Mouse (Mus musculus) forebrain, embryonic 15.5 days (tissue): Measurements from ENCODE around the gene Larp4b. TPM values are rescaled to one million over a fixed set of nuclear protein-coding genes. Genes with fewer than 3 reads are reported as not detected.

ENCODE experiments used
- ATAC-seq: fragments of 200-750 bp; cut with Nextera tagmentation; replicated peaks from 2 replicates; pipeline ENCODE4 v1.8.0; 2017; ENCODE audit warnings: mild to moderate bottlenecking, moderate TSS enrichment, moderate library complexity
- H3K27ac ChIP-seq: fragments of 300-500 bp; sonication (generic); replicated peaks from 2 replicates; pipeline ENCODE4 v1.5.1; 2015; ENCODE audit warnings: mild to moderate bottlenecking, inconsistent platforms
- H3K27me3 ChIP-seq: fragments of 300-500 bp; sonication (generic); 2 replicates; pipeline ENCODE4 v1.6.1; 2015; ENCODE audit warnings: inconsistent platforms
- H3K36me3 ChIP-seq: fragments of 300-500 bp; sonication (generic); 2 replicates; pipeline ENCODE4 v1.6.1; 2015; ENCODE audit warnings: mild to moderate bottlenecking, inconsistent platforms
- H3K4me1 ChIP-seq: fragments of 300-500 bp; sonication (generic); 2 replicates; pipeline ENCODE4 v1.6.1; 2015; ENCODE audit warnings: inconsistent platforms
- H3K4me2 ChIP-seq: fragments of 300-500 bp; sonication (generic); replicated peaks from 2 replicates; pipeline ENCODE4 v1.6.1; 2015; ENCODE audit warnings: mild to moderate bottlenecking, inconsistent platforms
- H3K4me3 ChIP-seq: fragments of 300-500 bp; sonication (generic); 2 replicates; pipeline ENCODE4 v1.5.1; 2015; ENCODE audit warnings: mild to moderate bottlenecking, inconsistent platforms
- H3K9ac ChIP-seq: fragments of 300-500 bp; sonication (generic); replicated peaks from 2 replicates; pipeline ENCODE4 v1.6.1; 2015; ENCODE audit warnings: mild to moderate bottlenecking, inconsistent platforms
- H3K9me3 ChIP-seq: fragments of 300-500 bp; sonication (generic); 2 replicates; pipeline ENCODE4 v1.6.1; 2016; ENCODE audit warnings: inconsistent platforms
- WGBS: fragments of 180-500 bp; shearing (Covaris S2); methylation state at CpG from one replicate; pipeline ENCODE4 v1.1.7; 2015; ENCODE audit warnings: mixed read lengths; 5-methylcytosine and 5-hydroxymethylcytosine counted together
- polyA plus RNA-seq: library from polyadenylated mRNA; unstranded; fragments of >200 nt; fragmentation: Nextera tagmentation; extraction: Ambion mirVana; gene quantifications from 2 replicates; pipeline ENCODE4 v1.2.1, GENCODE M21; 2015

Gene Larp4b
- polyA plus RNA-seq, 1 experiment from 2014 or later, result 39.3 TPM

DNA sequence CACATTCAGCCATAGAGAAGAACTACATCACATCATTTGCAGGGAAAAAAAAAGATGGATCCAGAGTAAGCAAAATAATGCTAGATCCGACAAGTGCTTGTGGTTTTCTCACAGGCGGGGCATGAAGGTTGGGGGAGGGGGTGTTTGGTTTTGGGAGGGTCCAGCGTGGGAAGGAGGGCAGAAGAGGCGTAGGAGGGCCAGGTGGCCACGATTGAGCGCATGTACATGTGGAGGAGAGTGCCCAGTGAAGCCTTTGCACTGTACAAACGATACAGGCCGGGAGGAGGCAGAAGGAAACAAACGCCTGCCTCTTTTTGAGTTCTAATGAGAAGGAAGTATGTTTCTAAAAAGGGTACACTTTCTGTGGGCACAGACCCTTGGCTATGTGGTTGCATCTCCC lies 60.1 kb downstream of the Larp4b start:
- Histone ChIP-seq H3K4me3 (no peak overlapping the region), H3K27me3 (no peaks in the 10 kb centered on the region), H3K27ac (no peak overlapping the region), H3K36me3 (peaks cover 52% of the 10 kb centered on the region), H3K4me2 (no peak overlapping the region), H3K9me3 (no peaks in the 10 kb centered on the region), H3K9ac (no peak overlapping the region), H3K4me1 (peaks cover 2% of the 10 kb centered on the region; the same call in 1 of the 2 replicates)
- no peak for ATAC-seq
- WGBS, result 90% methylated on average over 9 of the region's 9 CpGs

DNA sequence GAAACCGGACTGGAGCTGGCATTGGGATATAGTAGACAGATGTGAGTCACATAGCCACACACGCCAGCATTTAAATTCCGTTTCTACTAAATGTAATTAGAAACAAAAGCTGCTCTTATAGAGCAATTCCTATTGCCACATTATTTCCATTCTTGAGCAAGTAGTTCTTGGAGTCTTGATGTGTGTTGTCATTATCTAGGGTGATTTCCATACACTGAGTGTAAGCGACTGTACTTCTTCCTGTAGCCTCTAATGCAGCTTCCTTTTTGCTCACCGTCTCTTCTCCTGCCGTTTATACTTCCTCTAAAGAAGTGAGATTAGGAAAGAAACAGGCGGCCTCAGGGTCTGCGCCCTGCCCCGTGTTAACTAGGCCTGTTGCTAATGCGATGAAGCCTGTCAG lies 65.6 kb downstream of the Larp4b start:
- Histone ChIP-seq H3K36me3 (peaks cover 47% of the 10 kb centered on the region), H3K4me2 (no peak overlapping the region), H3K4me3 (no peak overlapping the region), H3K4me1 (no peaks in the 10 kb centered on the region), H3K9me3 (no peaks in the 10 kb centered on the region), H3K9ac (no peak overlapping the region), H3K27ac (no peak overlapping the region), H3K27me3 (no peaks in the 10 kb centered on the region)
- 90% methylated on average over 10 of the region's 10 CpGs for WGBS
- ATAC-seq, result no peak

DNA sequence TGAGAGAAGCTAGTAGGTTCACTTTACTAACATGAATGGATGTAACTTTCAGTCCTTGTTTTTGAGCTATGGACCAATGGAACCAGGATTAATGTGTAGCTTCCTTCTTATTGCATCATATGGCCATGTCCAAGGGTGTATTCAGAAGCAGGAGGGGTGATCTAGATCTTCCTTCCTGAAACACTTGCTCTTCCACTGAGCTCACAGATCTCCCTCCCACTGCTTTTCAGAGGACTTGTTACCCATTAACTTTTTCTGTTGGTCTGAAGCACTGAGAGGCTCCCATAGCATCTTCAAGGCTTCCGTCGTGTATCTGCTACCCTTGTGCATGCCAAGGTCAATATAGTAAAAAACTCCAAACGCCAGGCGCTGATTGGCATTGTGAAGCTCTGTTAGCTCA lies 69.2 kb downstream of the Larp4b start:
- Histone ChIP-seq H3K4me2 (no peak overlapping the region), H3K9me3 (no peaks in the 10 kb centered on the region), H3K27me3 (no peaks in the 10 kb centered on the region), H3K4me1 (no peaks in the 10 kb centered on the region), H3K36me3 (peaks cover 64% of the 10 kb centered on the region), H3K4me3 (no peak overlapping the region), H3K27ac (no peak overlapping the region), H3K9ac (no peak overlapping the region)
- ATAC-seq, result no peak
- WGBS, result 96% methylated on average over 4 of the region's 4 CpGs

DNA sequence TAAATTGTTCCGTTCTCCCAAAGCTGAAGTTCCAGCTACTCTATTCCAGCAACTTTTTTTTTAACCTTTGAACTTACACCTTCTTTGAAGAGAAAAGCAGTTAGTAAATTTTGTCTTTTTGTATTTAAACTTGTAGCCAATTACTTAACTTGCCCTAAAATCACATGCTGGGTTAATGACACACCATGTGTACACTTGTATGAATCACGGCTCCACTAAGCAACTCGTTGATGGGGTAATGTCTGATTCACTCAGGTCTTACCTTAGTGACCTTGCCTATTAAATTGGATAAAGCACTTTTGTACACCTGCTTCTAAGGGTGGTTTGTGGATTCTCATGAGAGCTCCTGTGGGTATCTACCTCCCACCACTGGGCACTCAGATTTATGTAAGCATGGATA lies 74.2 kb downstream of the Larp4b start:
- Histone ChIP-seq H3K4me1 (no peaks in the 10 kb centered on the region), H3K27ac (no peak overlapping the region), H3K36me3 (peaks cover 68% of the 10 kb centered on the region), H3K4me2 (no peak overlapping the region), H3K4me3 (no peak overlapping the region), H3K27me3 (no peaks in the 10 kb centered on the region), H3K9ac (no peak overlapping the region), H3K9me3 (no peaks in the 10 kb centered on the region)
- WGBS, result 86% methylated on average over 3 of the region's 3 CpGs
- ATAC-seq, result no peak

DNA sequence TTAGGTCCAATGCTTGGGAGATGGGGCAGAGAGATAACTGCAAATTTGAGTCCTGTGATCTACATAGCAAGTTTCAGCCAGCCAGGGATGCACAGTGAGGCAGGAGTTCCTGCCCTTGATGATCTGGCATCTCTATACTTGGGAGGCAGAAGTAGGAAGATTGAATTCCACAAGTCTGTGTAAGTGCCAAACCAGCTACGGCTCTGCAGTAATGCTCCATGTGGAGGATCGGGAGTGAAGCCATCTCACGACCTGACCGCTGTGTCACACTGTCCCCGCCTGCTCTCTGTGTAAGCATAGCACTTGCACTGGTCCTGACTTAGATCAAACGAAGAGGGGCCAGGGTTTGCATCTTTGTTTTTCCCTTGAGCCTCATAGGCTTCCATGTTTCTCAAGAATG lies 75.9 kb downstream of the Larp4b start:
- Histone ChIP-seq H3K36me3 (peaks cover 69% of the 10 kb centered on the region), H3K9me3 (no peaks in the 10 kb centered on the region), H3K27me3 (no peaks in the 10 kb centered on the region), H3K4me3 (no peak overlapping the region), H3K9ac (no peak overlapping the region), H3K27ac (no peak overlapping the region), H3K4me2 (no peak overlapping the region), H3K4me1 (no peaks in the 10 kb centered on the region)
- 87% methylated on average over 6 of the region's 6 CpGs for WGBS
- no peak for ATAC-seq

DNA sequence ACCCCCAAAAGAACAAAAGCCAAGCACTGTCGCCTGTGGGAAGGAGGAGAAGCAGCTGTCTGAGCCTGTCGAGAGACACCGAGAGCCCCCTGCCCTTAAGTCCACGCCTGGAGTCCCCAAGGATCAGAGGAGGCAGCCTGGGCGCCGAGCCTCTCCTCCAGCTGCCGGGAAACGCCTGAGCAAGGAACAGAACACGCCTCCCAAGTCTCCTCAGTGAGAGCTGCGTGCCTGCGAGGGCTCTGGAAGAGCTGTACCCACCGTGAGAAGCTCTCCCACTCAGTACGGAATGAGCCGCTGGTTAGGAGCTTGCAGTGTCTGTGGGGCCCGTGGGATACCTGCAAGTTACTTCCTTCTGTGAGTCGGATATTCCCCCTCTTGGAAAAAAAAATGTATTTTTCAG lies 77.0 kb downstream of the Larp4b start:
- H3K9me3 ChIP-seq, result no peaks in the 10 kb centered on the region
- no peak overlapping the region for H3K4me3 ChIP-seq
- H3K36me3 ChIP-seq, result peaks cover 60% of the 10 kb centered on the region
- H3K4me2 ChIP-seq, result no peak overlapping the region
- 95% methylated on average over 16 of the region's 16 CpGs for WGBS
- no peak for ATAC-seq
- H3K9ac ChIP-seq, result no peak overlapping the region
- H3K4me1 ChIP-seq, result no peaks in the 10 kb centered on the region
- H3K27ac ChIP-seq, result no peak overlapping the region
- no peaks in the 10 kb centered on the region for H3K27me3 ChIP-seq

DNA sequence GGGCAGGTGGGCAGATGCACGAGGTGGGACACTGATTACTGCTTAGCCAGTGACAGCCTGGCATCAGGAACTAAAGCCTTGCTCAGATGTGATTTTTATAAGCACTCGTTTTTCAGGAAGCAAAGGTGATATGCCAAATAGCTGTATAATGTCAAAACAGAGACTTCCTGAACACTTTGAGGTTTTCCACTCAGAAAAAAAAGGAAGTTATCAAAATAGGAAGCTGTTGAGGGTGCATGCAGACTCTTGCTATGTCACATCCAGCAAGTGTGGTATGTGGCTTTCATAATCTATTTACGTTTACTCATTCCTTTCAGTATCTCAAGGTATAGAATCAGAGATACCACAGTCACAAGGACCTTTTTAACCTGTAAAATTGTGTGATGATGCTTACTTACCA lies 79.7 kb downstream of the Larp4b start:
- H3K4me3 ChIP-seq, result no peak overlapping the region
- no peak for ATAC-seq
- peaks cover 36% of the 10 kb centered on the region for H3K36me3 ChIP-seq
- no peaks in the 10 kb centered on the region for H3K27me3 ChIP-seq
- no peaks in the 10 kb centered on the region for H3K4me1 ChIP-seq
- H3K9me3 ChIP-seq, result no peaks in the 10 kb centered on the region
- H3K9ac ChIP-seq, result no peak overlapping the region
- no peak overlapping the region for H3K27ac ChIP-seq
- H3K4me2 ChIP-seq, result no peak overlapping the region
- 85% methylated on average over 3 of the region's 3 CpGs for WGBS

DNA sequence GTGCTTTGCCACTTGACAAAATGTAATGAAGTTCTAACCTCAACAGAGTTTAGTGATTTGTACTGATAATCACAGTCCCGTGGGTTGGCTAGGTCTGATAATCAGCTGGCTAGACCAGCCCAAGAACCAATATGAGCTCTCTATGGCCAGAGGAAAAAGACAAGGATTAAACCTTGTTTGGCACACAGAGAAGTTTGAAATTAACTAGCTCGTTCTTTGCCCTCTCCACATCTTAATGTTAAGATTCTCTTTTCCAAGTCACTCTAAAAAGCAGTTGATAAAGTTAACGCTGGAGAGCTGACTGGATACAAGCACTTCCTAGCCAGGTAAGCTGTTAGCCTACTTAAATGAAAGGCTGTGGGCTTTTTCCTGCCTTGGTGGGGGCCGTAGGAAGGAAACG lies 81.5 kb downstream of the Larp4b start:
- H3K4me2 ChIP-seq, result no peak overlapping the region
- peaks cover 20% of the 10 kb centered on the region for H3K36me3 ChIP-seq
- H3K4me3 ChIP-seq, result no peak overlapping the region
- H3K27me3 ChIP-seq, result no peaks in the 10 kb centered on the region
- WGBS, result 95% methylated on average over 5 of the region's 5 CpGs
- no peak overlapping the region for H3K9ac ChIP-seq
- ATAC-seq, result no peak
- no peaks in the 10 kb centered on the region for H3K9me3 ChIP-seq
- H3K27ac ChIP-seq, result no peak overlapping the region
- H3K4me1 ChIP-seq, result no peaks in the 10 kb centered on the region

DNA sequence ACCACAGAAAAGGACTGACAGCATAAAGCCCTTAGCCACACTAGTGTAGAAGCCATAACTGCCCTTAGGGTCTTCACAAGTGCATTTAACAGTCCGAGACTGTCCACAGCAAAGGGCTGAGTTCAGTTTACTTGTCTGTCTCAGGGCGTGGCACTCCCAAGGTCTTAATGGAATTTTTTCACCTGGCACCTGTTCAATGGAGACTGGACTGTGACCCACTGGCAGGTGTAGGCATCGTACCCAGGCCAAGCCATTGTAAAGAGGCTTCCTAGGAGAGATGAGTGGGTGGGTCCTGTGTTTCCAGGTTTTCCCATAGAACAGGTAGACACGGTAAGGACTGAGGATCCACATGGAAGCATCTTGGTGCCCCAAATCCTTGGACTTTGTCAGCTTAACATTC lies 84.6 kb downstream of the Larp4b start:
- Histone ChIP-seq H3K27ac (no peak overlapping the region), H3K27me3 (no peaks in the 10 kb centered on the region), H3K4me3 (no peak overlapping the region), H3K9me3 (no peaks in the 10 kb centered on the region), H3K4me1 (no peaks in the 10 kb centered on the region), H3K4me2 (no peak overlapping the region), H3K36me3 (0 out of 2 replicates have a peak, but pooled peaks cover 2% of the 10 kb centered on the region), H3K9ac (no peak overlapping the region)
- WGBS, result 96% methylated on average over 4 of the region's 4 CpGs
- no peak for ATAC-seq

DNA sequence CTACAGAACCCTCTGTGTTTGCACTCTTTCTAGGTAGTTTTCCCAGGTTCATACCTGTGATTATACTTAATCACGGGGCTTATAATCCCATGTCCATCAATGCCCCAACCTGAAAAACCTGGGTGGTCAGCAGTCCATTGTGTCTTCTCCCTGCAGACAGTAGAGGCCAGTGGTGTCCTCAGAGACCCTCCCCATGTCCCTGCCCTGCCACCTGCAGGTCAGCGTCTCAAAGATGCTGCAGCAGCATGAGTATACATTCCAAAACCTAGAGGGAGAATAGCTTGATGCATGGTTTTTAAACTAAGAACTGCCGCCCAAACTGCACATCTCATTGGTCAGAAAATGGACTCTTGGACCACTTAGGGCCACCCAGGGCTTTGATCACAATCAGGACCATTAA lies 85.0 kb downstream of the Larp4b start:
- Histone ChIP-seq H3K9me3 (no peaks in the 10 kb centered on the region), H3K4me1 (no peaks in the 10 kb centered on the region), H3K27me3 (no peaks in the 10 kb centered on the region), H3K4me3 (no peak overlapping the region), H3K4me2 (no peak overlapping the region), H3K9ac (no peak overlapping the region), H3K27ac (no peak overlapping the region), H3K36me3 (no peaks in the 10 kb centered on the region)
- WGBS, result 63% methylated on average over 3 of the region's 3 CpGs
- ATAC-seq, result no peak

DNA sequence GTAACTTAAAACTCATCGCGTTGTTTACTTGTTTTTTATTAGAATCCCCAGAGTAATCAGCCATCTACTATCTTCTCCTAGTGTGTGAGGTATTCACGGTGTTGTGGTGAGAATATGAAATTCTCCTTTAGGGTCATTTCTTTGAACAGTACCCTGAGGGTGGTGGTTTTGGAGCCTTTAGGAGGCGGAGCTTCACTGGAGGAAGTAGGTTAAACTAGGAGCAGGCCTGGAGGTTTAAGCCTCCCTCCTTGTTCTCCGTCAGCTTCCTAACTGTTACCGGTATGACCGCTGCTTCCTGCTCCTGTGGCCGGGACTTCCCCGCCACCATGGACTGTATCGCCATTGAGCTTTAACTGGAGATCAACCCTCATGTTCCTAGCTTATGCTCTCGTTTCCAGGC lies 86.5 kb downstream of the Larp4b start:
- Histone ChIP-seq H3K9me3 (no peaks in the 10 kb centered on the region), H3K4me1 (no peaks in the 10 kb centered on the region), H3K4me3 (no peak overlapping the region), H3K9ac (no peak overlapping the region), H3K36me3 (no peaks in the 10 kb centered on the region), H3K27me3 (no peaks in the 10 kb centered on the region), H3K27ac (no peak overlapping the region), H3K4me2 (no peak overlapping the region)
- 65% methylated on average over 11 of the region's 11 CpGs for WGBS
- no peak for ATAC-seq

DNA sequence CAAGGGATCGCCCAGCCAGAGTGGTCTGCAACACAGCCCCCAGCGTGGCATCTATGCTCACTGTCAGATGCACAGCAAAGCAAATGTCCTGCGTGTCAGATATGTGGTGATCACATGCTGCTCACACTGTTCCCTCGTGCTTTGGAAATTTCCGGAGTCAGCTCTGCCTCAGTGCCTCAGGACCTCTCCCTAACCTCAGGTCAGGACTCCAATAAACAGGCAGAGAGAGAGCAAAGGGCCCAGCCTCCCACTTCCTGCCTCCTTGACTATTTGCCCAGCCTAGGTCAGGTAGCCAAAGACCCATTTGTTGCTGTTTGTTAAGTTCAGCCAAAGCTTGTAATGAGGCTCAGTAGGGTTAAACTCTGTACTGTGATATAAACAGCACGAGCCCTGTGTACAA lies 87.4 kb downstream of the Larp4b start:
- no peaks in the 10 kb centered on the region for H3K36me3 ChIP-seq
- 88% methylated on average over 6 of the region's 6 CpGs for WGBS
- H3K4me1 ChIP-seq, result no peaks in the 10 kb centered on the region
- H3K9ac ChIP-seq, result no peak overlapping the region
- no peaks in the 10 kb centered on the region for H3K27me3 ChIP-seq
- H3K27ac ChIP-seq, result no peak overlapping the region
- no peak for ATAC-seq
- H3K4me2 ChIP-seq, result no peak overlapping the region
- H3K4me3 ChIP-seq, result no peak overlapping the region
- H3K9me3 ChIP-seq, result no peaks in the 10 kb centered on the region

DNA sequence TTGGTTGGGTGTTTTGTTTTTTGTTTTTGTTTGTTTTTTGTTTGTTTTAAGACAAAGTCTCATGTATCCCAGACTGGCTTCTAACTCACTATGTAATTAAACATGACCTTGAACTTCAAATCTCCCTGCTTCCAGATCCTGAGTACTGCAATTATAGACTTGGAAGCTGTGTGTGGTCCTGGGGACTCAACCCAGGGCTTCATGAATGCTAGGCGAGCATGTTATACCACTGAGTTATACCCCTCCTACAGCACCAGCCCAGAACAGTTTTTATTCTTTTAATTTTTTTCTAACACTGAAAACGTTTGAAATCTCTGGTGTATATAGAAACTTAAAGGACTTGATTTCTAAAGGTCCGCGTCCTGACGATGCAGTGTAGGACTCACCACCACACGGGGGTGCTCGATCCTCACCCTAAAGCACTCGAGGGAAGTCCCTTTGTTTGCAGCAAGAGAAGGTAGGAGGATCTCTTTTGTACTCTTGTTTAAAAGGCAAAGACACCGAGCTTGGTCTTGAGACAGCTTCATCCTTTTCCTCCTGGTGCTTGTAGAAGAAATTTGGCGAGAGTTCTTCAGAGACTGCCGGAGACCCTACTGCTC lies 88.1 kb downstream of the Larp4b start:
- H3K27ac ChIP-seq, result peak overlapping the region; percentile 57; the same call in 1 of the 2 replicates
- peak; percentile 88 for ATAC-seq

More for the DNA sequence above, 88.1 kb downstream of the Larp4b start:
- 8% methylated on average over 11 of the region's 11 CpGs for WGBS
- H3K4me2 ChIP-seq, result no peak overlapping the region
- no peaks in the 10 kb centered on the region for H3K9me3 ChIP-seq
- H3K9ac ChIP-seq, result peak overlapping the region; percentile 42; the same call in 1 of the 2 replicates
- H3K4me1 ChIP-seq, result no peaks in the 10 kb centered on the region
- H3K4me3 ChIP-seq, result no peak overlapping the region
- no peaks in the 10 kb centered on the region for H3K36me3 ChIP-seq
- no peaks in the 10 kb centered on the region for H3K27me3 ChIP-seq
